Mouse (Mus musculus): ENCODE results near the gene Ccdc33.

- TF ChIP-seq CTCF (IDR thresholded peaks at IDR 0.05; ENCODE audit: low read depth) (no peak), EP300 (IDR thresholded peaks at IDR 0.05; ENCODE audit: low read depth) (no peak)
Observed at GRCm38 (mm10) chr9:58148806-58149205, 30.2 kb upstream of the Ccdc33 start.

Measured in heart, postnatal 0 days (tissue).